In genomic region chr11:98914196-98914595, GRCm38 (mm10) we compare ENCODE assay signal across 11 mouse cellular contexts.
"Had no signal": no experiment of that assay in that cellular context is flagged by ENCODE, and none has a peak within 500 bp of the region (broad histone marks: within the 10 kb centered on the region; RNA-seq: fewer than 3 reads in every experiment).

No protein-coding gene starts in this region.

- H3K9me3 ChIP-seq: kidney, embryonic 15.5 days; limb, embryonic 13.5 days; lung, embryonic 15.5 days; midbrain, embryonic 12.5 days had no signal

- H3K27ac ChIP-seq: kidney, embryonic 15.5 days; left cerebral cortex, adult 2 months; limb, embryonic 13.5 days; liver, embryonic 14.5 days; lung, embryonic 15.5 days; midbrain, embryonic 12.5 days had no signal

- ATAC-seq: inflammation-experienced regulatory T-cells, adult 6 months; midbrain, embryonic 16.5 days had no signal

- H3K27me3 ChIP-seq: kidney, embryonic 15.5 days; limb, embryonic 13.5 days; lung, embryonic 15.5 days; midbrain, embryonic 12.5 days had no signal

- H3K4me2 ChIP-seq: kidney, embryonic 15.5 days; limb, embryonic 13.5 days; lung, embryonic 15.5 days; midbrain, embryonic 12.5 days had no signal

- H3K9ac ChIP-seq: kidney, embryonic 15.5 days; limb, embryonic 13.5 days; liver, embryonic 14.5 days; lung, embryonic 15.5 days; midbrain, embryonic 12.5 days had no signal

- H3K4me3 ChIP-seq: kidney, embryonic 15.5 days; left cerebral cortex, adult 2 months; limb, embryonic 13.5 days; lung, embryonic 15.5 days; midbrain, embryonic 12.5 days had no signal

- DNase-seq: kidney, adult 18-20 months; kidney, postnatal 25 days; thymus, postnatal 36 days had no signal
